Mouse (Mus musculus) telencephalon, adult 2 months (tissue): ENCODE measurements around the gene Ccdc57.

Experiments
- DNase-seq: peaks from one replicate; pipeline ENCODE4 v3.0.0-alpha.2; 2011; ENCODE audit warnings: low read depth, low spot score

Ccdc57 gene

DNA sequence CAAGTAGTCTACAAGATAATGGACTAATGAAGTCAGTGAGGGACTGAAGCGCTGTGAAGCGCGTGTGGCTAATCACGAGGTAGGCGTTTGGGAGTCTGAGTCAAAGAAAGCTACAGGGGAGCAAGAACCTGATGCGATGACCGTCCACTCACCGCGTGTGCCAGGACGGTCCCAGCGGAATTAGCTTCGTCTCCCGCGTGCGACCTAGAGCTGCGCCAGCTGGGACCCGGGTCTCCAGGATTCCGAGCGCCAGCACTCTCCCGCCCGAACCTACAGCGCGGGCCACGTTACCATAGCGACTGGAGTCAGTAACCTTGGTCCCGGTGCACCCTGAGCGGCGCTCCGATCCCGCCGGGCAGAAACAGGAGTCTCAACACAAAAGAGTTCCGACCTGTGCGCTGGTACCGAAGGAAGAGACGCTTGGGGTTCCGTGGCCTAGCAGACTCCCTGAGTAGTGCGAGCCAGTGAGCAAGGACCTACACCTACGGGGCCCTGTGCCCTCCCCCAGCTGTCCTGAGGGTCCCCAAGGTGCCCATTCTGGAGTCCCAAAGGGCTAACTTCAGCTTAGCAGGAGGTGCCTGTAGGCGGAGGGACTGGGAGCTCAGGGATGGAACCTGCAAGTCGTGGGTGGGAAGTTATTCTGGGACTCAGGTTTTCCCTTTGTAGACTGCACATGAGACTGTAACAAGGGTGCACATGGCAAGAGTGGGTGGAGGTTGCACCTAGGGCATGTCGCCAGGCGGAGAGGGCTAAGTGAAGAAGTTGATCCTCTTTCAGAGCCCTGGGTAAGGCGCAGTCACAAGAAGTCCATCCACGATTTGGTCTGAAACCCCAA lies at the start of gene Ccdc57:
TSS of gene Ccdc57 (minus strand) at position 309 of the 835 bp plus-strand sequence.
- DNase-seq: peak; percentile 85

DNA sequence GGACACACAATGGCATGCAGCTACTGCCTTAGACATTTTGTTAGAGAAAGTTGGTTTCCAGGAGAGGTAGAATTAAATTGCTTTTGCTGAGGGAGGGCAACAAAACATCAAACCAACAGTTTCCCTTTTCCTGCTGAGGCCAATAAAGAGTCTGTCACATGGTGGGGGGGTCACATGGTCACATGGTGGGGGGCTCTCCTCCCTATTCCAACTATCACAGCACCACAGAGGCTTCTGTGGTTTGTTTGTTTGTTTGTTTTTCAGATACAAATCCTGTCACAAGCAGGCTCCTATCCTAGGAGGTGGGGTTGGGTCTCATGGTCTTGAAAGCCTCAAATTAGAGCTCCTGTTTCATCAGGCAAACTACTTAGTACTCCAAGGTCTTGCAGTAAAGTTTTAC lies 49.8 kb upstream of the Ccdc57 start:
- DNase-seq: no peak

DNA sequence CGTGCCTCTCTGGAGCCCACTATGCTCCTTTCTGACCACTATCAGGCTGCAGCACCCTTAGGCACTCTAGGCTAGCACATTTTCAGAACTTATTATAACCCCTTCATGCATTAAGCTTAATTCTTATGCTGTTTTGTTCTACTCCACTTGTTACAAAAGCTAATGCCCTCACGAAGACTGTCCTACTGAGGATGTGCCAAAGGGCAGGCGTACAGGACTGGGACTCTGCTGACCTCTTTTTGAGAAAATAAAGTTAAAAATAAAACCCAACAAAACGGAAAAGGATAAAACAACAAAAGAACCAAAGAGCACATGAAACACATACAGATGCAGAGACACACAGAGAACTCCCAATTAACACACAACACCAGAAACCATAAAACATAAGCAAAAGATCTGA lies 49.0 kb upstream of the Ccdc57 start:
- DNase-seq: no peak

DNA sequence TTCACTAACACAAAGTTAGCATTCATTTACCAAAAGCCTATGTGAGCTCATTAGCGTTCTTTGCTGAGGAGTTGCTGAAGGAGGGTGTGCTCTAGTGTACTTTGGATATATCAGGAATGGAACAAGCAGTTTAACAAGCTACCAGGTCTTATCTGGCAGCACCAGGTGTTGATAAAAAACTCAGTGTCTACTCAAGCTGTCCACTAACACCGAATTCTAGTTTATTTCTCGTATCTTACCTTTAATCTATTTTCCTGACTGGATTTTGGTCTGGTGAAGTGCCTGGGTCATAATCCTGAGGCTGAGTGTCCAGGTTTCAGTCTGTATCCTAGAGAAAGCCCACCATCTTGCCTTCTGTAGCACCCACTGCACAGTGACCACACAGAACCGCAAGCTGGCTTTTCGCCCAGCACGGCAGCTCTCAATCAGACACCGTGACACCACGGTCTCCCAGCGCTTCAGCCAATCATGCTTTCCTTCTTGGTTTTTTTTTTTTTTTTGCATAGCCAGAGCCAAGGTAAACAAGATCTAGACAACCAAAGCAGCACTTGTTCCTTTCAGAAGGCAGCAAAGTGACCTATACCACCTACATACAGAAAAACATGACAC lies 47.9 kb upstream of the Ccdc57 start:
- no peak for DNase-seq

DNA sequence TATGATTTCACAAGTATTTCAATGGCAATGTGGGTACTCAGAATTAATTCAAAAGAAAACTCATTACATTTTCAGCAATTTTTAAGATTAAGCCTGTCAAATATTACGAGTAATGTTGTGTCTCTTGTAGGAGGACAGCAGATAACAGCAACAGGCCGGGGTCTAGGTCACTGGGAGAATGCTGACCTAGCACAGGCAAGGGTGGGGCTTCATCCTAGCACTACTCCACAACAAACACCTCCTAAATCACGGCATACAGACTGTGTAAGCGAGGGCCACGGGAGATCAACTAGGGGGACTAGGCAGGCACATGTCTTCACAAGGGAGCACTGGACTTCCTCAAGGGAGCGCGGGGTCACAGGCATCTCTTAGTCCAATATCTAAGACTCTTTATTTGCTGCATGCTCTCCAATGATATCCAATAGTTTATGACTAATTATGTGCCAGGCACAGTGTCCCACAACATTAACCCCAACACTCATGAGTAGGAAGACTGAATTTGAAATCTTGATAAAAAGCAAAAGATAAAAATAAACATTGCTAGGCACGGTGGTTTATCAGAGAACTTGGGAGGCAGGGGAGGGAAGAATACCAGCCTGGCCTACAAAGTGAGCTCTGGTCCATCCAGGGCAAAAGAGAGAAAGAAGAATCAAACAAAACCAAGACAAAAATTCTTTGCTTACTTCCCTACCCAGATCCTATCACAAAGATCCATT lies 47.2 kb upstream of the Ccdc57 start:
- DNase-seq: no peak

DNA sequence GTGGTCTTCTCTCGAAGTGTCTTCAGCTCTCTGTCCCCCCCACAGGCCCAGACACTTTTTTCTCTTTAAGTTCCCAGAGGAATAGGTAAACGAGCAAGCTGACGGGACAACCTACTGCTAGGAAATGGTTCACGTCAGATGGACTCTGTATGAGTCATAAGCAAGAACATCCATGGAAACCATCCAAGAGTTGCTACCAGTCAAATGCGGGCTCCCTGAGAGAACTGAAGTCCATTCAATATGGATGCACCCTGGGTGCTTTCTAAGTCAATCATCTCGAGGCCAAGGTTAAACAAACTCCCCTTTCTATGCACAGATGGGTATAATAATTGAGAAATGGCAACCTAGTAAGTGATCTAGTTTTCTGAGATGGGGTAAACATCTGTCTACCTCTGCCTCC lies 40.6 kb upstream of the Ccdc57 start:
- DNase-seq: no peak

DNA sequence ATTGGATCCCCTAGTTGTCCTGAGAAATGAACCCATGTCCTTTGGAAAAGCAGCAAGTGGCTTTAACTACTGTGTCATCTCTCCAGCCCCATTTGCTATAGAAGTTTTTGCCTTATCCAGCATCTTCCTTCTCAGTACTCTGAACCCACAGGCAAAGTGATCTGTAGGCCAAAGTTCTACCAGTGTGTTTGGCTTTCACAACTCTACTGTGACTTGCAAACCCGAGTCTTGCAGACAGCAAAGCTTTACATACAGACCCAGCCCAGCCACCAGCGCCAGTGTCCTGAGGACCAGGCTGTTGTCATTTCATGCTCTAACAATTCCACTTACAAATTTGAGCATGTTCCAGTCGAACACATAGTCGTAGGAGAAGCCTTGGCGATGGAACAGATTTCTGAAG lies 38.6 kb upstream of the Ccdc57 start:
- DNase-seq: no peak

DNA sequence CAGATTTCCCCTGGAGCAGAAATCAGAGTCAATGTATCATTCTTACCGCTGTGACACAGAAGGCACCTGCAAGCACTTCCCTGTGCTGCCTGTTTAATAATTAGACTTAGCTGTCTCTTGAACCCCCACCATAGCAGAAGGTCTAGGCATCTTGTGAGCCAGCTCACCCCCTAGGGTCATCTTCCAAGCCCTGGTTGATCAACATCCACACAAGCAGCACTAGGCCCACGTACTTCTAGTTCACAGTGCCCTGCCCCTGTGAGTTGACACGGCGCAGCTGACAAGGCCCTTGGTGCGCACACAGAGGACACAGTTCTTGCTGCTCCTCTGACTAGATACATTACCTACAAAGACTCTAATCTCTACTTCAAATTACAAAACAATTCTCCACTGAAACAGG lies 37.1 kb upstream of the Ccdc57 start:
- DNase-seq: no peak

DNA sequence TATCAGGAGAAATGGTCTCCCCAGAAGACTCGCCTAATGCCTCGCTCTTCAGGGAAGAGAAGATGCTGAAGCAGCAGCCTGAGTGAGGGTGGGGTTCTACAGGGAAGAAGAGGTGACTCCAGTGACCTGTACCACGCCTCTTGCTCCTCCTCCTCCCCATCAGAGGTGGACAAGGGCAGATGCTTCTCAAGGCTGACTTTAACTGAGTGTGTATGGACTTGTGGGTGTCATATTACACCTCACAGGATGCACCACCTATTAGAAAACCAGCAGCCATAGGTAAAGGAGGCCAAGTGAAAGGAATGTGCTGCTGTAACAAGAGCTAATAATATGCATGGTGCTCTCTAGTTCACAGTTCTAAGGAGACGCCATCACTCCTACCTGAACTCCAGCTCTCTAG lies 32.9 kb upstream of the Ccdc57 start:
- no peak for DNase-seq

DNA sequence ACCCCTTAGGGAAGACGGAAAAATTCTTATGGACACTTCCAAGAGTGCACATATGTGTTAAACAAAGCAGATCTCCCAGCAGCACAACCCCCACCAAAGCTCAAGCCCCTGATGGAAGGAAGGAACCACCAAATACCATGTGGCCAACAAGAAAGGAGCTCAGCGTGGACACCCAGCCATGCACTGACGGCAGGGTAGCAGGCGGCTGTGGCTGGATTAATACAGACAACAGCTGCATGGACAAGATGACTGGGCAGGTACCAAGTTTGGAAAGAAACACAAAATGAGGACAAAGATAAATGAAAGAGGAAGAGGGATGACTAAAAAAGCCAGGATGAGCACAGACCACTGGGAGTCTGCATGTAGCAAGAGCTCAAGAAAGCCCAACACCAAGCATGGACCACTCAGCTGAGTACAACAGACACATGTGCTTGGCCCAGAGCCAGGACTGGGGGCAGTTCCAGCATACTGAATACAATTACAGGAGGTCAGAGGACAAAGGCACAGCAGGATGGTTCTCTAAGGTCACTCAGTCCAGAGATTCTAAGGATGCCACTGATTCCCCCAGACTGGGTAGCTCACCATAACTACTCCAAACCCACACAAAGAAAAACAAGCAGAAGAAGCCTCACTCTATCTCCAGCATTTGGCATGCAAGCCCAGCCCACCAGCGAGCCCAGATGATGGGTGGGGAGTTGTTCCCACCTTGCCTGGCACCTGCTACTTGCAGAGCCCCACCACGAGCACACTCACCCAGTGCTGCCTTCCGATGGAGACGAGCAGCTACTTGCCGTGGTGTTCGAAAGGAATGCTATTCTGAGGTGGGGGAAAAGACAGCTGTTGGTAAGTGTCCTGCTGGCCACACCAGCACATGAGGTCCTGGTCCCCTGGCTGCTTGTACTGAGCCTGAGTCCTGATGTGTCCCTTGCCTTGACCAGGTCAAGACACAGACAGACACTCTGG lies 31.8 kb upstream of the Ccdc57 start:
- DNase-seq: no peak

DNA sequence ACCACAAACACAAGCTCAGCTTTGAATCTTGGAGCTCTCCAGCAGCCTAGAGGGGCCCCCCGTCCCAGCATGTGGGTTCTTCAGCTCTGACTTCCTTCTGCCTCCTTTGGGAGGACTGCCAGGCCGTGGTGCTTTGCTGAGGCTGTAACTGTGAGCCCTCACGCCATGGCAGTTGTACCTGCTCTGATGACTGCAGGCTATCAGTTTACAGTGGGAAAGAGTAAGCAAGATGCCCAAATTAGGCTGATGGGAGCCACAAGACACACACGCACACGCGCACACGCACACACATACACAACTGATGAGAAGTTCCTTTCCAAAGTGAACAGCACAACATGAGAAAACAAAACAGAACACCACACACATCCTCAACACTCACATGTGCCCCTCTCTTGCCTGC lies 30.2 kb upstream of the Ccdc57 start:
- no peak for DNase-seq

DNA sequence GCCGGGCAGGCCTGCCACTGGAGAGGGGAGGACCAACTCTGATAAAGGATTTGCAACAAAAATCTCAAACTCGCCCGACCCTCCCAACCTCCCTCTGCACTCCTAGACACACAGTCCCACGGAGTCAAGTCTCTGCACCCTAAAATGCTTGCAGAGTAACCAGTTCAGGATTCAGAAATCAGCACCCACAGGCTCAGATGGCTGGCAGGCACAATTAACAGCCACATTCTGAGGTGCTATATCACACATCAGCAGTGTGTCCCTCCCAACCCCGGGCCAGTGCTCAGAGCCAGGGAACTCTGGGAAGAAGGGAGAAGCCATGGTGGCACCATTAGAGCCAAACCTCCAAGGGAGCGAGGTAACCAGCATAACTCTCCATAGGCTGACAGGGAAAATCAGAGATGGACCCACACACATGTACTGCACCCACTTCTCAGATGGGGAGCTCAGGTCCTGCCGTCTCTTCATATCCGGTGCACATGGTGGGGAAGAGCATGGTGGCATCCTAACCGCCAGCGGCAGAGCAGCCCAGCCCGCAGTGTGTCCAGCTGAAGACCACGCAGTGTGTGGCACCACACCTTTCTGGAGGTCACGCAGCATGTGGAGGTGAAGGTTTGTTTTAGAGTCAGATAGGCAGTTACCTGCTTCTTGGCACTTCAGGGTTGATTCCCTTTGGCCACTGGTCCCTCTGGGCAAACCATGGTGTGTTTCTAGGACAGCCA lies 29.5 kb upstream of the Ccdc57 start:
- DNase-seq: no peak

DNA sequence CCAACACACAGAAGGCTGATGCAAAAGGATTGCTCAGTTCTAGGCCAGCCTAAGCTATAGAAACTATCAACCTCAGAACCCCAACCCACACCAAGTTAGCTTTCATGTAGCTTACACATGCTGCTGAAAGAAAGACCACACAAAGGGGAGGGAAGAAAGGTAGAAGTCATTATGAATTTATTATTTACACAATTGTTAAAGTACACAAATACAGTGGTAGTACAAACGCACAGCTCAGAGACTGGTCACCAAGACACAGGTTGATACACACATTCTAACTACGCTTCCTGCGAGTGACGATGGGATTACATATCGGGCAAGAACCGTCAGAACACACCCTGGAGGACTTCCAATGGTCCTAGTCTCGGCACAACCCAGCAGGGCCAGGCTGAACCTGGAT lies 28.9 kb upstream of the Ccdc57 start:
- DNase-seq: no peak

DNA sequence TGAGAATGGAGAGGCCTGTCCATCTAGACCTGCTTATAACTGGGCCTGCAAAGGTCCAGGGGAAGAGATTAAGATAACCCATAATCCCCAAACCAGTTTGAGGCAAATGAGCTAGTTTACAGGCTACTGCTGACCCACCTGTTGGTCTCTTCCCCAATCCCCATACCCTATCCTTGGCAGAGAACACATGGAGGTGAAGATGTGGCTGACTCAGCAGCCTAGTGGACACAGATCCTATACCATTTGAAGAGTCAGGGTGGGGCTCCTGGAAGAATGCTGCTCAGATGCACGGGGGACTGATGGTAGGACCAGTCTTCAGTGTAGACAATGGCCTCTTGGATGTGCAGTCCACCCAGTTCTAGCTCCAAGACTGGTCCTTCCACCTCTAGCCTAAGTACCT lies 27.6 kb upstream of the Ccdc57 start:
- DNase-seq: no peak

DNA sequence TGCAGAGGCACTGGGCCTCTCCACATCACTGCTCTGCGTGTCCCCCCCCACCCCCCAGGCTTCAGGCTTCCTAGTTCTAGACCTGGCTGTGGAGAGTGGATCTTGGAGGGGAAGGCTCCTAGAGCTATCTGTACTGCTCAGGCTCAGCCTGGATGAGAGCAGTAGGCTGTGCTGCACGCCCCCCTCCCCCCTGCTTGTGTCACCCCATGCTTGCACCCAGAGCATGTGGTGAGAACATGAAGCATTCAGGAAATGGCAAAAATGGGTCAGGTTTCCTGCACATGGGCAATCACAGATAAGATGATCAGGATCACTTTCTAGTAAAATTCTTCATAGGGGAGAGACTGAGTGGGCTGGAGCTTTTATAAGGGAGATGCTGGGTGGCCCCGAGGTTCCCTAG lies 26.9 kb upstream of the Ccdc57 start:
- DNase-seq: no peak

DNA sequence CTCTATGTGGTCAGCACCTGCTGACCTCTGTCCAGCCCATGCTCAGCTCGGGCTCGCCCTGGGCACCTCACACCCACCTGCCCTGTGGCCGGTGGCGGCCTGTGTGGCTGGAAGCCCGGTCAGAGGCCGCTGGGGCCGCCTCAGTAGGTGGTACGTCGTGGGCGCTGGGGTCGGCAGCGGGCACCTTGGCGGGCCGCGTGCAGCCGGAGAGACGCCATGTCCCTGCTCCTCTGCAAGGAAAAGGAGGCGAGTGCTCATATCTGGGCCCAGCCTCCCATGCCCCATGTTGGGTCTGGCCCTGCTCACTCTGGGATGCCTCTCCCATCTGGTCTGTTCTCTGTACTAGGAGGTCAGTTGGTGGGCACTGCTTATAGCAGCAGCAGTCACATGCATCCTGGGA lies 26.4 kb upstream of the Ccdc57 start:
- no peak for DNase-seq

DNA sequence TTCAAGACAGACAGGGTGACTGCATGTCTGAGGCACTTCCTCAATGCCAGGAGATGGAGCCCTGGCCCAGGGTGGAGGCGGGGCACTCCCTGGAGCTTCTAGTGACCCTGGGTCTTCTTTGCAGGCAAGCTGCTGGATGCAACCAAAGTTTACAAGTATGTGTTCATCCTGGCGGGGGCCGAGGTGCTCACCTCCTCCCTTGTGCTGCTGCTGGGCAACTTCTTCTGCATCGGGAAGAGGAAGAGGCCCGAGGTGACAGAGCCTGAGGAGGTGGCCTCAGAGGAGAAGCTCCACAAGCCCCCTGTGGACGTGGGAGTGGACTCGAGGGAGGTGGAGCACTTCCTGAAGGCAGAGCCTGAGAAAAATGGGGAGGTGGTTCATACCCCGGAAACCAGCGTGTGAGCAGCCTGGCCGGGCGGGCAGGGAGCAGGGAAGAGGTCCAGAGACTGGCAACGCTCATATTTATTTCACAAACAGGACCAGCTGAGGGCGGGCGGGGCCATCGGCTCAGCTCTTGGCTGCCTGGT lies 25.1 kb upstream of the Ccdc57 start:
- no peak for DNase-seq

DNA sequence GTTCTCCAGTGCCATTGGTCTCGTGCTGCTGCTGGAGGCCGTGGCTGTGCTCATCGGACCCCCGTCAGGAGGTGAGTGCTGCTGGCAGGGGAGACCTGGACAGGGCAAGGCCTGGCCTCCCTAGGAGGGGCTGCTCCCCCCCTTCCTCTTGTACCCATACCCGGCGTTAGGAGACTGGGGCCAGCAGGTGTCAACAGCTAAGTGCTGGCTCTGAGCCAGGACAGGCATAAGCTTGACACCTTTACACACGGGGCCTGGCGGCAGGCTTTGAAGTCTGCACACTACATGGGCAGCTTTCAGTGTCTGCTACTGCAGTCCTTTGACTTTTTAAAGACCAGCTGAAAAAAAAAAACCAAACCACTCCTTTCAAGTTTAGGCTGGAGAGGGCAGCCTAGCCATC lies 24.4 kb upstream of the Ccdc57 start:
- no peak for DNase-seq

DNA sequence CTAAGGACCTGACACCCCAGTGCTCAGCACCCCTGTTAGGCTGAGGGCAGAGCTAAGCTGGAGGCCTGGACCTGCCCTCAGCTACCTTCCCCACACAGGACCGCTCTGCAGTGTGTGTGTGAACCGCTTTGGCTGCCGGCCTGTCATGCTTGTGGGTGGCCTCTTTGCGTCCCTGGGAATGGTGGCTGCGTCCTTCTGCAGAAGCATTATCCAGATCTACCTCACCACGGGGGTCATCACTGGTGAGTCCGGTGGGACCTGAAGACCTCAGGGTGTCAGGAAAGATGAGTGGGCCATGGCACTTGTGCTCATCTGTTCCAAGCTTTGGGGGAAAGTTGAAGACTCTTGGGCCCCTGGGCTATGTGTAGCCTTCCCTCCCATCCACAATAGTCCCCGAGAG lies 23.0 kb upstream of the Ccdc57 start:
- DNase-seq: no peak

DNA sequence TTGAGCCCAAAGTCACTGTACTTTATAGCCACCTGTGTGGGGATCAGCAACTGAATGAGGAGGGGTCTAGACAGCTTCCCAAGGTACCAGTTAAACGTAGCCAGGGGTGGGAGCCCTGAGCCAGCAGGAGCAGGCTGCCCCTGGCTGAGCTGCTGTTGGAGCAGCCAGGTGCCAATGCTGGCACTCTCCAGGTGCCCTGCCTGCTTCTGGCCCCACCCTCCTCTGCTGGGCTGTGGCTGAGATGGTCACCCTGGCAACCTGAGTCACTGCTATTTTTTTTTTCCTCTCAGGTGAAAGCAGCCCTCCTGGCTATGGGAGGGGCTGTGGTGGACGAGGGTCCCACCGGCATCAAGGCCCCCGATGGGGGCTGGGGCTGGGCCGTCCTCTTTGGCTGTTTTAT lies 22.3 kb upstream of the Ccdc57 start:
- DNase-seq: no peak
